Mouse (Mus musculus): ENCODE measurements around the gene C130050O18Rik. TPM values are rescaled to one million over a fixed set of nuclear protein-coding genes. Genes with fewer than 3 reads are reported as not detected.

C130050O18Rik gene
- total and polyA plus RNA-seq, 2 experiments from 2014 or later = 0.34 TPM; not detected in 1

DNA sequence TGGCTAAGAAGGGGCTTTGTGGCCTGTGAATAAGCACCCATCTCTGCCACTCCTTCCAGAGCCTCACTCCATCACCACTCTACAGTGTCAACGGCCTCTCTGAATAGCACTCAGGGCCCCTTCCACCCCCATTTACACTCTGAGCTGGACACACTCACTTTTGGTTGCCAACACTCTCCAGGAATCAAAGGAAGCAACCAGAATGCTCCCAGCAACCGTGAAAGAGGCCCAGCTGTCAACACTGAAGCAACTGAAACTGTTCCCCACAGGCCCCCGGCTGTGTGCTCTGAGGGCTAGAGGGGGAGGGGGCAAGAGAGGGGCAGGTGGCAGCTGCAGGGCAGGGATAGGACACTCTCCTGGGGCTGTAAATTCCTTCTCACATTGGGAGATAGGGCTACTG is 13.6 kb downstream of the C130050O18Rik start:
- peak overlapping the region; percentile 68 for H3K27ac ChIP-seq
- H3K4me3 ChIP-seq (ENCODE audit: low read length) = no peak overlapping the region
- TF ChIP-seq CTCF (IDR thresholded peaks at IDR 0.05; ENCODE audit: low read depth) = no peak
- DNase-seq (ENCODE audit: low spot score) (peak; percentile 81), ATAC-seq (peak; percentile 71; the same call in 1 of the 2 replicates)
- 9% methylated on average over 3 of the region's 3 CpGs for WGBS
- no peak overlapping the region for H3K9ac ChIP-seq (replicated peaks; ENCODE audit: low read length)
- H3K36me3 ChIP-seq (ENCODE audit: insufficient read depth, low read length) = no peaks in the 10 kb centered on the region
- H3K27me3 ChIP-seq (ENCODE audit: insufficient read depth, low read length) = no peaks in the 10 kb centered on the region
- no peaks in the 10 kb centered on the region for H3K9me3 ChIP-seq (ENCODE audit: low read length)
- H3K4me2 ChIP-seq (ENCODE audit: low read depth, low read length) = no peak overlapping the region
- peaks cover 27% of the 10 kb centered on the region for H3K4me1 ChIP-seq (ENCODE audit: insufficient read depth, low read length)

DNA sequence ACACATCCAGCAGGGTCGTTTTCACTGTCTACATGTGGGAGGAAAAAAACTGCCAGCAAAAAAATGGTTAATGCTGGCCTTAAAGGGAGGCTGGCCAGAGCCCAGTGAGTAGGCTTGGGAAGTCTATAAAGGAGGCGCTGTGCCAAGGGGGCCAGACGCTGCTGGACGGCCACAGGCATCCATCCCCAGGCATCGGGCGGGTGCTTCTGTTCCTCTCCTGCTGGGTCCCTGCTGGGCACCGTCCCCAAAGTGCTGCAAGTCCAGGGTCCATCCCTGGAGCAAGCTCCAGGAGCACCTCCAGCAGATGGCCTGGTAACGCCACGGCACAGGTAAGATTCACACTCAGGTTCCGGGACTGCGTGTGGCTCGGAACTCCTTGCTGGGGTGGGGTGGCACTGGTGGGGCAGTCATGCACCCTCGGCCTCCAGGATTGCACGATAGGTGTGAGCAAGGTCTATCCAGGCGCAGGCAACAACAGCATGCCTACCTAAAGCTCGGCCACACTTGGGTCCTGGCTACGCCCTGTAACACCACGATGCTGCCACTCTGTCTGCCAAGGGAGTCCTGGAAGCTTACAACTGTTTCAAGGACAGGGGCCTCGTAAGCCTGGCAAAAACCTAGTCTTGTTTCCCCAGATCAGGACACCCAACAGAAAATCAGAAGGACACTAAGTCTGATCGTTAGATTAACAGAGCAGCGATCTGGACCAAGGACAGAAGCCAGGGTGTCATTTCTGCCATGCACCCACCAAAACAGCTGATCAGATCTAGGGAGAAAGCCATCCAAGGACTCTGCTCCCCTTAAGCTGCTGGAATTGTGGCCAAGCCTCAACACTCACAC is 18.2 kb downstream of the C130050O18Rik start, which contains the start of gene Gper1:
Gene Gper1 (plus strand): TSS at position 126 of the 840 bp plus-strand sequence.
- Histone ChIP-seq H3K36me3 (ENCODE audit: insufficient read depth, low read length) (no peaks in the 10 kb centered on the region), H3K4me1 (ENCODE audit: insufficient read depth, low read length) (peaks cover 28% of the 10 kb centered on the region), H3K27me3 (ENCODE audit: insufficient read depth, low read length) (no peaks in the 10 kb centered on the region), H3K27ac (peak within 1 kb of the TSS; percentile 51; the same call in 1 of the 2 replicates), H3K9ac (replicated peaks; ENCODE audit: low read length) (0 out of 2 replicates have a peak within 1 kb of the TSS, but pooled peaks have one; percentile 43), H3K9me3 (ENCODE audit: low read length) (no peaks in the 10 kb centered on the region), H3K4me2 (ENCODE audit: low read depth, low read length) (peak within 1 kb of the TSS; percentile 52), H3K4me3 (ENCODE audit: low read length) (peak within 1 kb of the TSS; percentile 21)
- WGBS = 28% methylated on average over 21 of the region's 21 CpGs
- DNase-seq (ENCODE audit: low spot score) = peak; percentile 87
- peak; percentile 23; the same call in 1 of the 2 replicates for TF ChIP-seq CTCF (IDR thresholded peaks at IDR 0.05; ENCODE audit: low read depth)
- ATAC-seq = no peak

DNA sequence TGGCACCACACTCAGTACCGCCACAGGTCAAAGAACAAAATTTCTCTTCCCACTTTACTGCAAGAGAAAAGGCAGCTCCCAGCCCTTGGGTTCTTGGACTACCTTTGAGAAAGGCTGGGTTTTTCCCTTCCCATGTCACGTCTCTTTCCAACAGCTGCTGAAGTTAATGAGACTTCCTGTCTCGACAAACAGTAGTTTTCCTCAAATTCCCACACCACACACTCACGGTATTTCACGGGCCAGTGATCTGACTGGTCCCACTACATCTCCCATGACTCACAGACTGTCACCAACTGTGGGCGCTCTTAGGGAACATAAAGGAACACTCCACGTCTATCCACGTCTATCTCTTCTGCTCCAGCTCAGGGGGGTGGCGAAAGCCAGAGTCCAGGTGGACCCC is 20.1 kb downstream of the C130050O18Rik start:
- WGBS = 77% methylated on average over 9 of the region's 9 CpGs
- H3K36me3 ChIP-seq (ENCODE audit: insufficient read depth, low read length) = no peaks in the 10 kb centered on the region
- H3K4me3 ChIP-seq (ENCODE audit: low read length) = no peak overlapping the region
- no peaks in the 10 kb centered on the region for H3K27me3 ChIP-seq (ENCODE audit: insufficient read depth, low read length)
- DNase-seq (ENCODE audit: low spot score) (no peak), ATAC-seq (no peak)
- no peak overlapping the region for H3K4me2 ChIP-seq (ENCODE audit: low read depth, low read length)
- TF ChIP-seq CTCF (IDR thresholded peaks at IDR 0.05; ENCODE audit: low read depth) = no peak
- peaks cover 29% of the 10 kb centered on the region for H3K4me1 ChIP-seq (ENCODE audit: insufficient read depth, low read length)
- H3K9me3 ChIP-seq (ENCODE audit: low read length) = no peaks in the 10 kb centered on the region
- H3K9ac ChIP-seq (replicated peaks; ENCODE audit: low read length) = no peak overlapping the region
- no peak overlapping the region for H3K27ac ChIP-seq

DNA sequence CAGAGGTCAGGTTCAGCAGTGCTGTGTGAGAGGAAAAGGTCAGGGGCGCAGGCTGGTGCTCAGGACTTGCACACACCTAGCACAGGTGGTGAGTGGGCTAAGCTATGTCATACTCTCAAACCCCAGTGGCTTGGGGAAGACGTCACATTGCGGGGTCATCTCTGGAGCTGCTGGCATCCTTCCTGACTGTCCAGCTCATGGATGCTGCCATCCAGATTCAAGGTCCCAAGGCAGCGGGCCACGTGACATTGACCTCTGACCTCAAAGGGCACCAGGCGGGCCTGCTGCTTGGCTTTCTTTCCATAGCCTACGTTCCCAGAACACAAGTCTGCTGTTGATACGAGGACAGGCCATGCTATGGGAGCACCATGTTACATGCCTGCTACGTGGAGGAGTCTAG is 21.9 kb downstream of the C130050O18Rik start:
- Histone ChIP-seq H3K27me3 (ENCODE audit: insufficient read depth, low read length) (no peaks in the 10 kb centered on the region), H3K4me2 (ENCODE audit: low read depth, low read length) (no peak overlapping the region), H3K9ac (replicated peaks; ENCODE audit: low read length) (no peak overlapping the region), H3K4me3 (ENCODE audit: low read length) (no peak overlapping the region), H3K27ac (no peak overlapping the region), H3K4me1 (ENCODE audit: insufficient read depth, low read length) (peaks cover 27% of the 10 kb centered on the region), H3K9me3 (ENCODE audit: low read length) (no peaks in the 10 kb centered on the region), H3K36me3 (ENCODE audit: insufficient read depth, low read length) (no peaks in the 10 kb centered on the region)
- WGBS = 84% methylated on average over 9 of the region's 9 CpGs
- DNase-seq (ENCODE audit: low spot score) (no peak), ATAC-seq (no peak)
- TF ChIP-seq CTCF (IDR thresholded peaks at IDR 0.05; ENCODE audit: low read depth) = no peak

DNA sequence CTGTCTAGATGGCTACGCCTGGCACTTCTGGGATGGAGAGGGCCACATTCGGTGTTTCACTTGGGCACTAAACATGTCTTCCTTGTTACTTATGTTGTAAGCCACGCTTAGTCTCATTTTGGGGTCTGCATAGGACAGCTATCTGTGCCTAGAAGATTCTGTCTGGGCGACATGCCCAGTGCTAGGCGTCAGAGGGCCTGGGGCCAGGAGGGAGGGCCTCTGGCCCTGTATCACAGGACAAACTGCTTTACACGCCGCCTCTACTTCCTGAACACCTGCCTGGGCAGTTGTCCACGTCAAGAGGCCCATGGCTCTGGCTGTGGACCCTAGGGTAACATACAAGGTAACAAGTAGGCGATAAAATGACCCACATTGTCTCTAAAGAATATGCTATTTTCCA is 22.9 kb downstream of the C130050O18Rik start:
- H3K4me3 ChIP-seq (ENCODE audit: low read length) = no peak overlapping the region
- H3K27ac ChIP-seq = no peak overlapping the region
- no peak for TF ChIP-seq CTCF (IDR thresholded peaks at IDR 0.05; ENCODE audit: low read depth)
- ATAC-seq = no peak
- no peaks in the 10 kb centered on the region for H3K36me3 ChIP-seq (ENCODE audit: insufficient read depth, low read length)
- no peaks in the 10 kb centered on the region for H3K27me3 ChIP-seq (ENCODE audit: insufficient read depth, low read length)
- H3K9ac ChIP-seq (replicated peaks; ENCODE audit: low read length) = no peak overlapping the region
- peak; percentile 74 for DNase-seq (ENCODE audit: low spot score)
- WGBS = 49% methylated on average over 9 of the region's 9 CpGs
- H3K4me2 ChIP-seq (ENCODE audit: low read depth, low read length) = no peak overlapping the region
- H3K9me3 ChIP-seq (ENCODE audit: low read length) = no peaks in the 10 kb centered on the region
- H3K4me1 ChIP-seq (ENCODE audit: insufficient read depth, low read length) = peaks cover 19% of the 10 kb centered on the region

DNA sequence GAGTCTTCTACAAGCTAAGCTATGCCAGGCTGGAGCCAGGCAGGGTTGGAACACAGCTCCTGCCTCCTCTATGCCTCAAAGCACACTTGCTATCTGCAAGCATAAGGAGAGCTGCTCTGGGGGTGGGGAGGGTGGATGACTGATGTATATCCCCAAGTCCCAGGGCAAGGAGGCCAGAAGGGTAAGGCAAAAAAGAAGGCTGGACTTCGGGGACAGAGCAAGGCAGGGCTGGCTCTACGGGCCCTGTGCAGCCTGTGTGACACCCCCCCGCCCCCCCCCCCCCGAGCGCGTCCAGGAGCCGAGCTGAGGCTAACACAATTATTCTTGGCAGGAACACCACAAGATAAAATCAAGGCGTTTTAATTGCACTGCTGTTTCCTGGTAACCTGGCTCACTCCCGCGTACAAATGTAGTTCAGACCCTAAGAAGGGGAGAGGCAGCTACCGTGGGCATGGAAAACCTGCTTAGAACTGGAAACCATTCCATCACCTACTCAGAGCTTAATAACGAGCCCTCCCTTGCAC is 24.8 kb downstream of the C130050O18Rik start:
- peak overlapping the region; percentile 49; the same call in 1 of the 2 replicates for H3K27ac ChIP-seq
- ATAC-seq = no peak

More for the DNA sequence above, 24.8 kb downstream of the C130050O18Rik start:
- Histone ChIP-seq H3K27me3 (ENCODE audit: insufficient read depth, low read length) (no peaks in the 10 kb centered on the region), H3K4me1 (ENCODE audit: insufficient read depth, low read length) (peaks cover 22% of the 10 kb centered on the region), H3K4me2 (ENCODE audit: low read depth, low read length) (no peak overlapping the region), H3K9me3 (ENCODE audit: low read length) (no peaks in the 10 kb centered on the region), H3K4me3 (ENCODE audit: low read length) (no peak overlapping the region), H3K9ac (replicated peaks; ENCODE audit: low read length) (no peak overlapping the region), H3K36me3 (ENCODE audit: insufficient read depth, low read length) (no peaks in the 10 kb centered on the region)
- 16% methylated on average over 12 of the region's 12 CpGs for WGBS
- no peak for TF ChIP-seq CTCF (IDR thresholded peaks at IDR 0.05; ENCODE audit: low read depth)
- DNase-seq (ENCODE audit: low spot score) = peak; percentile 40
